Mouse (Mus musculus) limb, embryonic 11.5 days (tissue): ENCODE measurements around the gene Mettl7b. TPM values are rescaled to one million over a fixed set of nuclear protein-coding genes. Genes with fewer than 3 reads are reported as not detected.

Experiments
- ATAC-seq: fragments of 200-750 bp; cut with Nextera tagmentation; 2 replicates; pipeline ENCODE4 v1.8.0; 2017; ENCODE audit warnings: low read depth; ENCODE audit not compliant: insufficient number of reproducible peaks, low FRiP score, low TSS enrichment
- DNase-seq: peaks from one replicate; pipeline ENCODE4 v3.0.0-alpha.2; 2015; ENCODE audit warnings: low spot score
- H3K27ac ChIP-seq: fragments of 300-500 bp; sonication (generic); replicated peaks from 2 replicates; pipeline ENCODE4 v1.5.1; 2014; ENCODE audit warnings: low read depth, mild to moderate bottlenecking, low read length
- H3K27me3 ChIP-seq: fragments of 300-500 bp; sonication (generic); 2 replicates; pipeline ENCODE4 v1.6.1; 2014; ENCODE audit warnings: mild to moderate bottlenecking, low read length, mixed read lengths; ENCODE audit not compliant: control insufficient read depth, insufficient read depth
- H3K36me3 ChIP-seq: fragments of 300-500 bp; sonication (generic); 2 replicates; pipeline ENCODE4 v1.6.1; 2014; ENCODE audit warnings: mild to moderate bottlenecking, low read length, moderate library complexity, mixed read lengths; ENCODE audit not compliant: control insufficient read depth, insufficient read depth
- H3K4me1 ChIP-seq: fragments of 300-500 bp; sonication (generic); 2 replicates; pipeline ENCODE4 v1.6.1; 2014; ENCODE audit warnings: low read length, mixed read lengths; ENCODE audit not compliant: control insufficient read depth, insufficient read depth
- H3K4me2 ChIP-seq: fragments of 300-500 bp; sonication (generic); 2 replicates; pipeline ENCODE4 v1.6.1; 2014; ENCODE audit warnings: low read depth, mild to moderate bottlenecking, moderate library complexity; ENCODE audit not compliant: severe bottlenecking
- H3K4me3 ChIP-seq: fragments of 300-500 bp; sonication (generic); 2 replicates; pipeline ENCODE4 v1.5.1; 2014; ENCODE audit warnings: low read depth, low read length
- H3K9ac ChIP-seq: fragments of 300-500 bp; sonication (generic); 2 replicates; pipeline ENCODE4 v1.6.1; 2014; ENCODE audit warnings: mild to moderate bottlenecking, low read length
- H3K9me3 ChIP-seq: fragments of 300-500 bp; sonication (generic); 2 replicates; pipeline ENCODE4 v1.6.1; 2016; ENCODE audit warnings: low read length; ENCODE audit not compliant: control insufficient read depth
- WGBS: fragments of 180-500 bp; shearing (Covaris S2); extraction: QIAGEN DNeasy Blood & Tissue Kit; methylation state at CpG from one replicate; pipeline ENCODE4 v1.1.7; 2014; 5-methylcytosine and 5-hydroxymethylcytosine counted together
- polyA plus RNA-seq: library from polyadenylated mRNA; unstranded; fragments of >200 nt; fragmentation: Nextera tagmentation; extraction: Ambion mirVana; gene quantifications from 2 replicates; pipeline ENCODE4 v1.2.1, GENCODE M21; 2014

Gene Mettl7b
- polyA plus RNA-seq, 1 experiment from 2014 or later = not detected

GRCm38 (mm10) chr10:128929638-128930378, 31.0 kb downstream of the Mettl7b start:
- Histone ChIP-seq H3K27me3 (peaks cover 36% of the 10 kb centered on the region), H3K4me2 (no peak overlapping the region), H3K4me3 (no peak overlapping the region), H3K4me1 (peaks cover 4% of the 10 kb centered on the region; the same call in 1 of the 2 replicates), H3K9ac (no peak overlapping the region), H3K9me3 (no peaks in the 10 kb centered on the region), H3K36me3 (no peaks in the 10 kb centered on the region), H3K27ac (no peak overlapping the region)
- no peak for DNase-seq
- no peak for ATAC-seq
- 70% methylated on average over 7 of the region's 7 CpGs for WGBS

- WGBS = 42% methylated on average over 4 of the region's 4 CpGs
- Histone ChIP-seq H3K4me2 (no peak overlapping the region), H3K36me3 (no peaks in the 10 kb centered on the region), H3K4me1 (peaks cover 6% of the 10 kb centered on the region; the same call in 1 of the 2 replicates), H3K9me3 (no peaks in the 10 kb centered on the region), H3K9ac (no peak overlapping the region), H3K4me3 (no peak overlapping the region), H3K27ac (no peak overlapping the region), H3K27me3 (peaks cover 22% of the 10 kb centered on the region)
- DNase-seq (no peak), ATAC-seq (no peak)
These were observed 32.4 kb downstream of the Mettl7b start for GRCm38 (mm10) chr10:128928356-128928755.

GRCm38 (mm10) chr10:128923935-128924334, 36.9 kb downstream of the Mettl7b start, which contains the start of gene Bloc1s1:
Gene Bloc1s1 (minus strand): TSS chr10:128924035.
- Histone ChIP-seq H3K9ac (peak within 1 kb of the TSS; percentile 74), H3K4me3 (peak within 1 kb of the TSS; percentile 83), H3K27me3 (peaks cover 3% of the 10 kb centered on the region; the same call in 1 of the 2 replicates), H3K36me3 (no peaks in the 10 kb centered on the region), H3K9me3 (no peaks in the 10 kb centered on the region), H3K4me1 (peaks cover 21% of the 10 kb centered on the region), H3K4me2 (peak within 1 kb of the TSS; percentile 72), H3K27ac (peak within 1 kb of the TSS; percentile 70; the same call in 1 of the 2 replicates)
- ATAC-seq (no peak), DNase-seq (no peak)
- WGBS = 67% methylated on average over 9 of the region's 9 CpGs

GRCm38 (mm10) chr10:128923013-128923691, 37.6 kb downstream of the Mettl7b start:
- peak; percentile 92 for DNase-seq
- Histone ChIP-seq H3K4me2 (peak overlapping the region; percentile 72), H3K27me3 (no peaks in the 10 kb centered on the region; the same call in 1 of the 2 replicates), H3K27ac (peak overlapping the region; percentile 70; the same call in 1 of the 2 replicates), H3K9me3 (no peaks in the 10 kb centered on the region), H3K4me1 (peaks cover 21% of the 10 kb centered on the region), H3K9ac (peak overlapping the region; percentile 74), H3K36me3 (no peaks in the 10 kb centered on the region), H3K4me3 (peak overlapping the region; percentile 83)
- ATAC-seq = peak; percentile 83
- WGBS = under 1% methylated on average over 42 of the region's 42 CpGs

GRCm38 (mm10) chr10:128922822-128923012, 38.1 kb downstream of the Mettl7b start, which contains the start of gene Rdh5:
Gene Rdh5 (minus strand): TSS chr10:128922888.
- Histone ChIP-seq H3K27ac (peak within 1 kb of the TSS; percentile 70; the same call in 1 of the 2 replicates), H3K4me3 (peak within 1 kb of the TSS; percentile 83), H3K4me1 (peaks cover 21% of the 10 kb centered on the region), H3K27me3 (no peaks in the 10 kb centered on the region), H3K36me3 (no peaks in the 10 kb centered on the region), H3K9me3 (no peaks in the 10 kb centered on the region), H3K4me2 (peak within 1 kb of the TSS; percentile 72), H3K9ac (peak within 1 kb of the TSS; percentile 74)
- ATAC-seq (no peak), DNase-seq (no peak)
- 11% methylated on average over 1 of the region's 1 CpGs for WGBS

GRCm38 (mm10) chr10:128921883-128922821, 38.6 kb downstream of the Mettl7b start:
- 0 out of 2 replicates have a peak, but pooled peaks cover 3% of the 10 kb centered on the region for H3K36me3 ChIP-seq
- no peak overlapping the region for H3K27ac ChIP-seq
- DNase-seq (no peak), ATAC-seq (peak; percentile 6; the same call in 1 of the 2 replicates)
- H3K9me3 ChIP-seq = no peaks in the 10 kb centered on the region
- H3K9ac ChIP-seq = peak overlapping the region; percentile 74; the same call in 1 of the 2 replicates
- no peaks in the 10 kb centered on the region for H3K27me3 ChIP-seq
- WGBS = 74% methylated on average over 16 of the region's 16 CpGs
- H3K4me2 ChIP-seq = peak overlapping the region; percentile 72
- H3K4me3 ChIP-seq = peak overlapping the region; percentile 83
- H3K4me1 ChIP-seq = peaks cover 21% of the 10 kb centered on the region

GRCm38 (mm10) chr10:128921251-128921650, 39.5 kb downstream of the Mettl7b start:
- Histone ChIP-seq H3K36me3 (peaks cover 6% of the 10 kb centered on the region; the same call in 1 of the 2 replicates), H3K27me3 (no peaks in the 10 kb centered on the region), H3K9me3 (no peaks in the 10 kb centered on the region), H3K27ac (no peak overlapping the region; the same call in 1 of the 2 replicates), H3K4me3 (no peak overlapping the region), H3K9ac (no peak overlapping the region), H3K4me2 (no peak overlapping the region), H3K4me1 (peaks cover 21% of the 10 kb centered on the region)
- no peak for DNase-seq
- no peak for ATAC-seq
- 67% methylated on average over 1 of the region's 1 CpGs for WGBS

- no peak overlapping the region for H3K4me2 ChIP-seq
- H3K9ac ChIP-seq = no peak overlapping the region
- ATAC-seq (no peak), DNase-seq (no peak)
- no peaks in the 10 kb centered on the region for H3K27me3 ChIP-seq
- peaks cover 21% of the 10 kb centered on the region for H3K4me1 ChIP-seq
- H3K36me3 ChIP-seq = peaks cover 6% of the 10 kb centered on the region; the same call in 1 of the 2 replicates
- H3K4me3 ChIP-seq = no peak overlapping the region
- whole genome bisulfite sequencing = 46% methylated on average over 3 of the region's 3 CpGs
- H3K27ac ChIP-seq = no peak overlapping the region; the same call in 1 of the 2 replicates
- no peaks in the 10 kb centered on the region for H3K9me3 ChIP-seq
These were observed 40.0 kb downstream of the Mettl7b start for GRCm38 (mm10) chr10:128920736-128921161.
